Mouse (Mus musculus): ENCODE data around the gene Tnrc18. TPM values are rescaled to one million over a fixed set of nuclear protein-coding genes. Genes with fewer than 3 reads are reported as not detected.

Gene Tnrc18
- polyA plus RNA-seq, 1 experiment from 2014 or later = 18.2 TPM

- no peak overlapping the region for H3K27ac ChIP-seq (ENCODE audit: low read length)
- H3K36me3 ChIP-seq (ENCODE audit: insufficient read depth, low read length) = no peaks in the 10 kb centered on the region
- no peaks in the 10 kb centered on the region for H3K27me3 ChIP-seq (ENCODE audit: insufficient read depth, low read length)
- H3K9ac ChIP-seq (replicated peaks; ENCODE audit: low read length) = no peak overlapping the region
- H3K9me3 ChIP-seq (ENCODE audit: low read length) = no peaks in the 10 kb centered on the region
- 46% methylated on average over 25 of the region's 25 CpGs for WGBS
- no peak overlapping the region for H3K4me2 ChIP-seq (replicated peaks; ENCODE audit: low read depth, low read length)
- H3K4me1 ChIP-seq (ENCODE audit: insufficient read depth, low read length) = no peaks in the 10 kb centered on the region
- ATAC-seq (ENCODE audit: low FRiP score, low TSS enrichment) = no peak
- H3K4me3 ChIP-seq (ENCODE audit: low read length) = no peak overlapping the region
Measured at GRCm38 (mm10) chr5:142718486-142718885, 99.0 kb downstream of the Tnrc18 start.

GRCm38 (mm10) chr5:142718037-142718436 lies 99.4 kb downstream of the Tnrc18 start:
- Histone ChIP-seq H3K4me3 (ENCODE audit: low read length) (no peak overlapping the region), H3K27ac (ENCODE audit: low read length) (no peak overlapping the region), H3K4me2 (replicated peaks; ENCODE audit: low read depth, low read length) (no peak overlapping the region), H3K4me1 (ENCODE audit: insufficient read depth, low read length) (no peaks in the 10 kb centered on the region), H3K27me3 (ENCODE audit: insufficient read depth, low read length) (no peaks in the 10 kb centered on the region), H3K9ac (replicated peaks; ENCODE audit: low read length) (no peak overlapping the region), H3K9me3 (ENCODE audit: low read length) (no peaks in the 10 kb centered on the region), H3K36me3 (ENCODE audit: insufficient read depth, low read length) (no peaks in the 10 kb centered on the region)
- peak; percentile 29; the same call in 1 of the 2 replicates for ATAC-seq (ENCODE audit: low FRiP score, low TSS enrichment)
- 22% methylated on average over 4 of the region's 4 CpGs for WGBS

DNA sequence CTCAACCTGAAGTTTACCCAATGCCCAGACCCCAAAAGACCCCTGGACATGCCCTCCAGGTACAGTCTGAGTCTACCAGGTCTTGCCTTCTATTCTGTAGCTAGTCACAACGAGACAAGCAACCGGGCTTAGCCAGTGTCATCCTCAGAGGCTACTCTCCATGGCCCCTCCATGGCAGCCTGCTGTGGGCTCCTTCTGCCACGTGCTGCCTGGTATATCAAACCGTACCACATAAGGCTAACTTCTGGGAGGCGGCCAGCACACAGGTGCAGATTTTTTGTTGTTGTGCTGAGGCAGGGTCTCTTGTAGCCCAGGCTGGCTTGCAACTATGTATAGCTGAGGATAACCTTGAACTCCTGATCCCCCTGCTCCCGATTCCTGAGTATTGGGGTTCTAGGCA lies 101.4 kb downstream of the Tnrc18 start:
- 81% methylated on average over 6 of the region's 6 CpGs for WGBS
- no peak overlapping the region for H3K4me2 ChIP-seq (replicated peaks; ENCODE audit: low read depth, low read length)
- no peak overlapping the region for H3K4me3 ChIP-seq (ENCODE audit: low read length)
- no peak for ATAC-seq (ENCODE audit: low FRiP score, low TSS enrichment)
- no peak overlapping the region for H3K27ac ChIP-seq (ENCODE audit: low read length)
- no peak overlapping the region for H3K9ac ChIP-seq (replicated peaks; ENCODE audit: low read length)
- 0 out of 2 replicates have a peak, but pooled peaks cover 3% of the 10 kb centered on the region for H3K36me3 ChIP-seq (ENCODE audit: insufficient read depth, low read length)
- no peaks in the 10 kb centered on the region for H3K4me1 ChIP-seq (ENCODE audit: insufficient read depth, low read length)
- no peaks in the 10 kb centered on the region for H3K27me3 ChIP-seq (ENCODE audit: insufficient read depth, low read length)
- peaks cover 7% of the 10 kb centered on the region for H3K9me3 ChIP-seq (ENCODE audit: low read length)

DNA sequence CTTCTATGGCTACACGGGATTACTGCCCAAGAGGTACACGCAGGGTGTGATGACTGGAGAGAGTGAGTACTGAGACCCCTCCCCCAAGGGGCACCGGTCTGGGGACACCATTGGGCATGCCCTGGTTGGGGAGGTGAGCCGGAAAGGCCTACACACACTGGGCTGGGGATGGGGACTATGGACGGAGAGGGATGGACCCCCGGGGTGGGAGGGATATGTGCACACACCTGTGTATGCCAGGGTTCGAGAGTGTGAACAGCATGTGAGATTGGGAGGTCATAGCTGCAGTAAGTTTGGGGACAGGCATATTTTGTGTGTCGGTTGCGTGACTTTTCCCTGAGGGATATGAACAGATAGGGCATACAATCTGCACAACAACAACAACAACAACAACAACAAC lies 102.4 kb downstream of the Tnrc18 start:
- Histone ChIP-seq H3K27me3 (ENCODE audit: insufficient read depth, low read length) (no peaks in the 10 kb centered on the region), H3K36me3 (ENCODE audit: insufficient read depth, low read length) (0 out of 2 replicates have a peak, but pooled peaks cover 3% of the 10 kb centered on the region), H3K4me2 (replicated peaks; ENCODE audit: low read depth, low read length) (no peak overlapping the region), H3K9ac (replicated peaks; ENCODE audit: low read length) (no peak overlapping the region), H3K9me3 (ENCODE audit: low read length) (peaks cover 7% of the 10 kb centered on the region), H3K4me1 (ENCODE audit: insufficient read depth, low read length) (no peaks in the 10 kb centered on the region), H3K27ac (ENCODE audit: low read length) (no peak overlapping the region), H3K4me3 (ENCODE audit: low read length) (no peak overlapping the region)
- 80% methylated on average over 9 of the region's 9 CpGs for WGBS
- no peak for ATAC-seq (ENCODE audit: low FRiP score, low TSS enrichment)

DNA sequence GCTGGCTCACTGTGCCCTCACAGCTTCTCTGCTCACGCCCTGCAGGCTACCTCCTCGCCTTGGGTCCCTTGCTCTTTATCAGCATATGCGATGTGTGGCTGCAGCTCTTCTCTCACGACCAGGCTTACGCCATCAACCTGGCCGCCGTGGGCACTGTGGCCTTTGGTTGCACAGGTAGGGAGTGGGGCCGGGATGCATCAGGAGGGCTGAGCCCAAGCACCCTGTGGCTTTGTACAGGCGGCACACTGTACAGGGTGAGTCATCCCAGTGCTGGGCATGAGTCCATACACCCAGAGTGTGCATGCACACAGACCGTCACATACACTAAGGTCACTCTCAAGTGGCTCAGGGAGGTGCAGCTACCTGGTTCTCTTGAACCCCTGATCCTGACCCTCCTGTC lies 103.5 kb downstream of the Tnrc18 start:
- no peak for ATAC-seq (ENCODE audit: low FRiP score, low TSS enrichment)

GRCm38 (mm10) chr5:142712373-142712772 lies 105.1 kb downstream of the Tnrc18 start:
- no peaks in the 10 kb centered on the region for H3K4me1 ChIP-seq (ENCODE audit: insufficient read depth, low read length)
- ATAC-seq (ENCODE audit: low FRiP score, low TSS enrichment) = no peak
- WGBS = 85% methylated on average over 5 of the region's 5 CpGs

More for the DNA sequence above, 103.5 kb downstream of the Tnrc18 start:
- Histone ChIP-seq H3K4me1 (ENCODE audit: insufficient read depth, low read length) (no peaks in the 10 kb centered on the region), H3K9ac (replicated peaks; ENCODE audit: low read length) (no peak overlapping the region), H3K27ac (ENCODE audit: low read length) (no peak overlapping the region), H3K27me3 (ENCODE audit: insufficient read depth, low read length) (no peaks in the 10 kb centered on the region), H3K36me3 (ENCODE audit: insufficient read depth, low read length) (0 out of 2 replicates have a peak, but pooled peaks cover 3% of the 10 kb centered on the region), H3K9me3 (ENCODE audit: low read length) (peaks cover 7% of the 10 kb centered on the region), H3K4me3 (ENCODE audit: low read length) (no peak overlapping the region), H3K4me2 (replicated peaks; ENCODE audit: low read depth, low read length) (no peak overlapping the region)
- WGBS = 86% methylated on average over 10 of the region's 10 CpGs

DNA sequence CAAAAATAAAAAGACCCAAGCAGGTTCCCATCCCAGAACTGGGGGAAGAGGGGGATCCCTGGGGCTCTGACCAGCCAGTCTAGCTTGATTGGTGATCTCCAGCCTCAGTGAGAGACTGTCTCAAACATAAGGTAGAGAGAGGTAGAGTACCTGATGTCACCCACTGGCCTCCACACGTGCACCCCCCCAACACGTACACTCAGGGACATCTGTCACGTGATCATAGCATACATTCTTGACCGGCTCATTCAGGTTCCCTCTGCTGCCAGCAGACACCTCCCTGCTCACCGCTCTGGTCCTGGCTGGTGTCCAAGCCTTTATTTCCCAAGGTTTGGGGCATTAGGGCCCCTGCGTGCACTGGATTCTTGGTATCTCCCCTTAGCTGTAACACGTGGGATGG lies 108.0 kb downstream of the Tnrc18 start:
- H3K9ac ChIP-seq (replicated peaks; ENCODE audit: low read length) = no peak overlapping the region
- no peak overlapping the region for H3K4me2 ChIP-seq (replicated peaks; ENCODE audit: low read depth, low read length)
- ATAC-seq (ENCODE audit: low FRiP score, low TSS enrichment) = no peak
- WGBS = 79% methylated on average over 7 of the region's 7 CpGs
- H3K4me3 ChIP-seq (ENCODE audit: low read length) = no peak overlapping the region
- H3K4me1 ChIP-seq (ENCODE audit: insufficient read depth, low read length) = no peaks in the 10 kb centered on the region
- no peak overlapping the region for H3K27ac ChIP-seq (ENCODE audit: low read length)
- no peaks in the 10 kb centered on the region for H3K27me3 ChIP-seq (ENCODE audit: insufficient read depth, low read length)
- H3K36me3 ChIP-seq (ENCODE audit: insufficient read depth, low read length) = 0 out of 2 replicates have a peak, but pooled peaks cover 3% of the 10 kb centered on the region
- peaks cover 7% of the 10 kb centered on the region for H3K9me3 ChIP-seq (ENCODE audit: low read length)

More at GRCm38 (mm10) chr5:142712373-142712772, 105.1 kb downstream of the Tnrc18 start:
- no peak overlapping the region for H3K4me2 ChIP-seq (replicated peaks; ENCODE audit: low read depth, low read length)
- H3K9ac ChIP-seq (replicated peaks; ENCODE audit: low read length) = no peak overlapping the region
- H3K27ac ChIP-seq (ENCODE audit: low read length) = no peak overlapping the region
- peaks cover 7% of the 10 kb centered on the region for H3K9me3 ChIP-seq (ENCODE audit: low read length)
- no peaks in the 10 kb centered on the region for H3K27me3 ChIP-seq (ENCODE audit: insufficient read depth, low read length)
- H3K36me3 ChIP-seq (ENCODE audit: insufficient read depth, low read length) = 0 out of 2 replicates have a peak, but pooled peaks cover 3% of the 10 kb centered on the region
- H3K4me3 ChIP-seq (ENCODE audit: low read length) = no peak overlapping the region

DNA sequence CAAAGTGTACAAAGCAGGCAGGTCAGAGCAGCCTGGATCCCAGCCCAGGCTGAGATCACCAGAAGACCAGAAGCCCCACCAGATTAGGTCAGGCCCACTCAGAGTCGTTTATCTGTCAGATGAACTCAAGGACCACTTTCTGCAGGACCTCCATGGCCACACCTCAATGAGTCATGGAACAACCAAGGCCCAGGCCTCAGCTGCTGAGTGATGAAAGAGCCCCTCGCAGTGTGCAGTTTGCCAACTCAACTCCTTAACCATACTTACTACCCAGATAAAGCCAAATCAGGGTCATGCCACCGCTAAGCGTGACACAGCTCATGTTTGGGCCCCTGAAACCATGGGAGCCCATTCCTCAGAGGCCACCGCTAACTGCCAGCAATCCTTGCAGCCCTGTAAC lies 109.8 kb downstream of the Tnrc18 start:
- no peak overlapping the region for H3K9ac ChIP-seq (replicated peaks; ENCODE audit: low read length)
- no peak overlapping the region for H3K27ac ChIP-seq (ENCODE audit: low read length)
- 90% methylated on average over 5 of the region's 5 CpGs for WGBS
- no peak overlapping the region for H3K4me2 ChIP-seq (replicated peaks; ENCODE audit: low read depth, low read length)
- H3K9me3 ChIP-seq (ENCODE audit: low read length) = peaks cover 7% of the 10 kb centered on the region
- H3K4me1 ChIP-seq (ENCODE audit: insufficient read depth, low read length) = peaks cover 4% of the 10 kb centered on the region
- no peak for ATAC-seq (ENCODE audit: low FRiP score, low TSS enrichment)
- H3K27me3 ChIP-seq (ENCODE audit: insufficient read depth, low read length) = peaks cover 11% of the 10 kb centered on the region; the same call in 1 of the 2 replicates
- H3K36me3 ChIP-seq (ENCODE audit: insufficient read depth, low read length) = 0 out of 2 replicates have a peak, but pooled peaks cover 3% of the 10 kb centered on the region
- no peak overlapping the region for H3K4me3 ChIP-seq (ENCODE audit: low read length)

DNA sequence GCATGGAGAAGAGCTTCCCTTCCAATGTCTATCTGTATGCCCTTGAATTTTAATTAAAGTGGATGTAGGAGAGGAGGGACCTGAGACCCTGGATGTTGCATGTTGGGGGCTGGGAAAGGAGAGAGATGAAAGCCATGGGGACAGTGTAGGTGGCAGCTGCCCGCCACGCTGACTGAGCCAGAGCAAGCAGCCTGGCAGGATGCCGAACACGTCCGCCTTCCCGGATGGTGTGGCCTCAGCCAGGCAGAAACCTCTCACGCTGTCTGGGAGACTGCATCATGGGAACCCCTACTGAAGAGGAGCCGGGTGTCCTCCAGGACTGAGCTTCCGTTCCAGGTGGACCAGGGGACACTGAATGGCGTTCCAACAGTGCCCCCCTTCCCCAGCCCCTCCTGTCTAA lies 113.9 kb downstream of the Tnrc18 start:
- Histone ChIP-seq H3K9ac (replicated peaks; ENCODE audit: low read length) (no peak overlapping the region), H3K27ac (ENCODE audit: low read length) (no peak overlapping the region), H3K4me1 (ENCODE audit: insufficient read depth, low read length) (peaks cover 9% of the 10 kb centered on the region), H3K9me3 (ENCODE audit: low read length) (no peaks in the 10 kb centered on the region), H3K27me3 (ENCODE audit: insufficient read depth, low read length) (peaks cover 21% of the 10 kb centered on the region), H3K4me2 (replicated peaks; ENCODE audit: low read depth, low read length) (no peak overlapping the region), H3K4me3 (ENCODE audit: low read length) (no peak overlapping the region), H3K36me3 (ENCODE audit: insufficient read depth, low read length) (no peaks in the 10 kb centered on the region)
- WGBS = 85% methylated on average over 10 of the region's 10 CpGs
- no peak for ATAC-seq (ENCODE audit: low FRiP score, low TSS enrichment)

- WGBS = 16% methylated on average over 18 of the region's 18 CpGs
- Histone ChIP-seq H3K27ac (ENCODE audit: low read length) (no peak overlapping the region), H3K9ac (replicated peaks; ENCODE audit: low read length) (peak overlapping the region; percentile 67), H3K4me3 (ENCODE audit: low read length) (peak overlapping the region; percentile 61), H3K27me3 (ENCODE audit: insufficient read depth, low read length) (peaks cover 21% of the 10 kb centered on the region), H3K4me2 (replicated peaks; ENCODE audit: low read depth, low read length) (peak overlapping the region; percentile 98), H3K36me3 (ENCODE audit: insufficient read depth, low read length) (no peaks in the 10 kb centered on the region), H3K9me3 (ENCODE audit: low read length) (no peaks in the 10 kb centered on the region), H3K4me1 (ENCODE audit: insufficient read depth, low read length) (peaks cover 9% of the 10 kb centered on the region)
- ATAC-seq (ENCODE audit: low FRiP score, low TSS enrichment) = no peak; the same call in 1 of the 2 replicates
Measured at GRCm38 (mm10) chr5:142702511-142703138, 114.8 kb downstream of the Tnrc18 start.

Measured in kidney, embryonic 16.5 days (tissue).